Mouse (Mus musculus) megakaryocyte, adult 5-6 weeks (primary cell): ENCODE data around the gene Gpr45. TPM values are rescaled to one million over a fixed set of nuclear protein-coding genes. Genes with fewer than 3 reads are reported as not detected.
"Not testable (repeated sequence)": the region's sequence is repeated elsewhere in the genome, so short reads cannot be mapped to it uniquely, and the experiment has no call there.

ENCODE experiments used
- ATAC-seq: 2 replicates; pipeline ENCODE4 v1.8.0; 2016; ENCODE audit warnings: mild to moderate bottlenecking, inconsistent platforms; ENCODE audit not compliant: poor library complexity, severe bottlenecking
- total RNA-seq, 2 experiments: library from RNA; stranded (forward) in 1 of 2; stranded (reverse) in 1 of 2; fragments of 153-499, 151-499 nt in 1 of 2; fragments of 221-1000, 200-1000 nt in 1 of 2; gene quantifications; 2 replicates each; pipeline versions ENCODE4 v1.2.3 to v1.2.4; 2015 to 2017

Gpr45 gene
- total RNA-seq (2015): not detected in 2 replicates
- not detected in 2 replicates for total RNA-seq (2017)

GRCm38 (mm10) chr1:42952734-42953481 lies at the start of gene Gpr45:
Gene Gpr45 (plus strand): TSS chr1:42952872.
- peak; percentile 30; the same call in 1 of the 2 replicates for ATAC-seq

DNA sequence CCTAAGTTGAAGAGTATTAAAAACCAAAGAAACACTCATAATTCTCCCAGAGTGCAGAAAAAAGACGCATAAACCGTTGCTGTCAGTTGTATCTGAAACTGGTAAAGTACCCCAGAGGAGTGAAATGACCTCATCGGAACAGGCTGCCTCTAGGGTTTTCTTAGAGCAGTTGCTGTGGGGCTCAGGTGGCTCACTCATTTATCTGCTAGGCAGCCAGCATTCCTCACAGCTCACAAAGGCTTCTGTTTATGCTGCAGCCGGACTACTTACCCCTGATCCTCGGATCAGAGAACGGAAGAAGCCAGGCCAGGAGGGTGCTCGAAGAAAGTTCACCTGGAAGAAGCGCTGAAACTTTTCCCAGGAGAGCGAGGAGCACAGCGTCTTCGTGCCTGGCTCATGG lies 47.5 kb upstream of the Gpr45 start:
- ATAC-seq: no peak

GRCm38 (mm10) chr1:42906696-42907095 lies 46.0 kb upstream of the Gpr45 start:
- no peak for ATAC-seq

GRCm38 (mm10) chr1:42907153-42907552 lies 45.5 kb upstream of the Gpr45 start:
- ATAC-seq: no peak

DNA sequence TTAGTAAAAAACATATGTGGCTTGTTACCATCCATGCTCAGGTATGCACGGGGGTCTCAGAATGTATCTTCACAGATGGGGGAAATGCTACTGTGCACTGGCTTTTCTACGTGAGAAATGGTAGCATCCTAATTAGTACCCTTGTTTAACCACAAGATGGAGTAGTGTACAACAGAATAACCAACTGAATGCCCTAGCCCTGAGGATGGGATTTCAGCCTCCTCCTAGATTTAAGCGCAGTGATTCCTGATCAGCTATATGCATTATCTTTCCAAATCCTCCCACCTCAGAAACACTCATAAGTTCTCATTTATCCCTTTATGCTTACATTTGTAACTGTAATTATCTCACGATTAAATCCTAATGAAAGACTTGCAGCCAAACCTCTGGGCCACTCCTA lies 37.6 kb upstream of the Gpr45 start:
- ATAC-seq: peak; percentile 83

- peak; percentile 72 for ATAC-seq
These were observed 36.0 kb upstream of the Gpr45 start for GRCm38 (mm10) chr1:42916719-42917118.

DNA sequence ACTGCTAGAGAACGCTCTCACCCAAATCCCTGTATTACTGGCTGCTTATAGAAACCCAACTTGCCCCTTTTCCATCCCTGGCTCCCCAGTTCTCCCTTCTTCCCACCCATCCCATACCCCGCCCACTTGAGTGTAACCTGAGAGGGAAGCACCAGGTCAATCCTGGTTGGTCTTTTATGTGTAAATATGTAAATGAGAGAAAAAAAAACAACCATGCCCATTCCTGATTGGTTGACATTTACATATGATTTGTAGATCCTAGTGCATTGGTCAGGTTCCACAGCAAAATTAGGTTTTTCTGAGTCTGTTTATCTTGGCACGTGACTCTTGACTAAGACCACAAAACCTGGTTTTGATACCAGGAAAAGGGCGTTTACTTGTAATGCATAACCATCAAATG lies 34.8 kb upstream of the Gpr45 start:
- ATAC-seq: no peak

DNA sequence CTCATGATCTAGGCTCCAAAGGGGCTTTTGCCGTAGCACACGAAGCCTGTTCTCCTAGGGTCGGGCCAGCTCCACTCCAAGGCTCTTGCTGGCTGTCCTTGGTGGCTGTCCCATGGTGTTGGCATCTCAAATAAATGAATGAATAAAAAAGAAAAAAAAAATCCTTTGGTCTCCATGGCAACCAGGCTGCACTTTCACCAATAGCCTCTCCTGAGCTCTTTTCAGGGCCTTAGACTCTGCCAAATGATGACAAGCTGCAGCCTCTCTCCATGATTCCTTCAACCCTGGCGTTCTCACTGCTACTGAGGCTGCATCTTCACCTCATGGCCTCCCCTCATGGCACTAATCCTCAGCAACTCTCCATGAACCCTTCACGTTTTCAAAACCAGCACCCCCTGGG lies 28.7 kb upstream of the Gpr45 start:
- ATAC-seq: no peak

GRCm38 (mm10) chr1:42933613-42934012 lies 19.1 kb upstream of the Gpr45 start:
- no peak for ATAC-seq

DNA sequence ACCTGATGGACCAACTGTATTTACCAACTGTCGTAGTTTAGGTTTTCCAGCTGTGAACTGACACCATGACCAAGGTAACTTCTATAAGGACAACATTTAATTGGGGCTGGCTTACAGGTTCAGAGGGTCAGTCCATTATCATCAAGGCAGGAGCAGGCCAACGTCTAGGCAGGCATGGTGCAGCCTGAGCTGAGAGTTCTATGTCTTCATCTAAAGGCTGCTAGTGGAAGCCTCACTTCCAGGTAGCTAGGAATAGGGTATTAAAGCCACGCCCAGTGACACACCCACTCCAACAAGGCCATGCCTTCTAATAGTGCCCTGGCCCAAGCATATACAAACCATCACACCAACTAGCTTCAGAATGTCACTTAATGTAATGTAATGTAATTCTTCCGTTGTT lies 4.2 kb upstream of the Gpr45 start:
- no peak for ATAC-seq

- no peak for ATAC-seq
These were observed 780 bp downstream of the Gpr45 start for GRCm38 (mm10) chr1:42953482-42953822.

- no peak for ATAC-seq
These were observed 4.2 kb downstream of the Gpr45 start for GRCm38 (mm10) chr1:42956828-42957227.

- ATAC-seq: no peak
These were observed 30.6 kb downstream of the Gpr45 start for GRCm38 (mm10) chr1:42983082-42983771.

DNA sequence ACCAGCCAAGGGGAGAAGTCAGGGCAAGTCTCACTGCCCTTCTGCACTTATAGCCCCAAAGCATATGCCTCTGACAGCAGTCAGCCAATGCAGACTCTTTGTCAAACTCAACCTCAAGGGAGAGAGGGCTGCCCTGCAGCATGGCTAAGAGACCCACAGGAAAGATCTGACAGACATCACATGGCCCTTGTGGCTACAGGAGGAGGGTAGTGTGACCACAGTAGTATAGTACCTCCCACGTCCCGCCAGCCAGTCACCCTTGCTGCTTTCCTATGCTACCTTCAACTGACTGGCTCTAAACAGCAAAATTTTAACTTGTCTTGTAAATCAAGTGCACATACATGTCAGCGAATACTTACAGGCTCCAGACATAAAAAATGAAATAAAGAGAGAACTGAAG lies 31.4 kb downstream of the Gpr45 start:
- ATAC-seq: no peak

GRCm38 (mm10) chr1:42988996-42989395 lies 36.3 kb downstream of the Gpr45 start:
- ATAC-seq: no peak

- ATAC-seq: no peak
These were observed 53.4 kb downstream of the Gpr45 start for GRCm38 (mm10) chr1:43006051-43006514.

GRCm38 (mm10) chr1:43006524-43006923 lies 53.9 kb downstream of the Gpr45 start:
- ATAC-seq: no peak

DNA sequence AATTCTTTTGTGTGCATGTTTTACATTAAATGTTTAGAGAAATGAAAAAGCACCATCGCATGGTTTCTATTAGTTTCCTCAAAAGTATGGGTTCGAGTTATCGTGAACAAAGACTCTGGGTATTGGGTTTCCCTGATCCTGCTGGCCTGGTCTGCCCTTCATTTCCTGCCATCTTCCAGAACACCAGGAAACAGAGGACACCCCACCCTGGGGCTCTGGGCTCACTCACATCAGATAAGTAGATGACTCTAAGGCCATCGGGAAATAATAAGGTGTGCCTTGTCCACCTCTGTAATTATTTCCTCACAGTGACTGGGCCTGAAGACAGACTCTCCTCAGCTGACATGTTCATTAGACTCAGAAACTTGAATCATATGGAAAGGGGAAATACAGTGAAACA lies 57.8 kb downstream of the Gpr45 start:
- ATAC-seq: no peak

DNA sequence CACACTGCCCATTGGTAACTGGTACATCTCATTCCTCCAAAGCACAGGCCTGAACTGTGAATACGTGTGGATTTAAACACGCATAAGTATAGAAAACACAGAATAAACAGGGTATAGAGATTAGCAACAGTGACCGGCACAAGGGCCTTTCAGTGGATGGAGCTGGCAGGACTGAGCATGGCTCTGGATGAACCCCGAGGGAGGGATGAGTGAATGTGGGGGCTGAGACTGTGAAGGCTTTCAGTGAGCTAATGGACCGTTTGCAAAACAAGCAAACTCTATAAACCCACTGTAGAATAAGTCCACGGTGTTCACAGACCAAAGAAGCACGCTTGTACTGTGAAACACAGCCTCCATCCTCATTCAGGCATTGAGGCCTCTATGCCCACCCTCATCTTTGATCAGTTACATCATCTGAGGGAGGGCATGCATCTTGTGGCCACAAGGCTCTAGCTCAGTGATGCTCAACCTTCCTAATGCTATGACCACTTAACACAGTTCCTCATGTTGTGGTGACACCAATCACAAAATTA lies 62.5 kb downstream of the Gpr45 start:
- not testable (repeated sequence) for ATAC-seq

- ATAC-seq: no peak
These were observed 83.3 kb downstream of the Gpr45 start for GRCm38 (mm10) chr1:43036014-43036413.

DNA sequence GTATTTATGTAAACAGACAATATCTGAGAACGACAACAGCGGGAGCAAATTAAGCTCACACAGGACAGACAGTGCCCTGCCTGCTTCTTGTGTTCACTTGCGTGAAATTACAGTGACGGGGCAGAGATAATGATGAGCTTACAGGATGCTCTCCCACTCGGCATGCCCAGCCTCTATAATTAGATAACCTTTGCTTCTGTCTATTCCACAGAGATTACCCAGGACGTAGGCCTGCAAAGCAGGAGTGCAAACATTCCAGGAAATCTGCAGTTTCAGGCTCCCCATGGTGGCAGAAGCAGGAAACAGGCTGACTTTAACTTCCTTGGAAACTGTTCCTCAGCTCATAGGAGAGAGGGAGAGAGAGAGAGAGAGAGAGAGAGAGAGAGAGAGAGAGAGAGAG lies 89.6 kb downstream of the Gpr45 start:
- ATAC-seq: no peak
